Mouse (Mus musculus): ENCODE results near the gene Ankrd37. TPM values are rescaled to one million over a fixed set of nuclear protein-coding genes. Genes with fewer than 3 reads are reported as not detected.

Gene Ankrd37
- polyA plus RNA-seq, 1 experiment from 2014 or later: 24.5 TPM

DNA sequence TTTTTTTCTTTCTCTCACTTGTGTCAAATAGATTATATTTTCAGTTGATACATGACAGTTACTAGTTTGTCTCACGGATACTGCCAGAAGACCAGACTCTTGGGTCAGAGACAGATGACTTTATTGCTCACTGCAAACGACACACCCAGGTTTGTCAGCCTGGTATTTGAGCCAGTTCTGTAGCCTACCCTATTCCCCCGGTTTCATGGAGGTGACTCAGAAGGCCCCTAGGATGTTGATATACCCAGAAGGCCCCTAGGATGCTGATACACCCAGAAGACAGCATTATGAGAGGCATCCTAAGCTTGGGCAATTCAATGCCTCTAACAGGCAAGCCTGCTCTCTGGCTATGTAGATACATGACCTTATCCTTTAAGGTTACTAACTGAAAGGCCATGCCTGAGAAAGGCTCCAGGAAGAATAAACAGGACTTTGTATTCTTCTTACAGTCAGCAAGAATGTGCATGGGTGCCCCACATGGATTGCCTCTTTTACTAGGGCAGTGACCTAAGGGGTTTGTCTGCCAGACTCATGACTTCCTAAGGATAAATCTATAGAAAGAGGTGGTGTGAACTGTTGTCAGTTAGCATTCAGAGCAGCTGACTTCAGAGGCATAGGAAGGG, 1.7 kb upstream of the Ankrd37 start:
- Histone ChIP-seq H3K9ac (replicated peaks; ENCODE audit: low read length) (no peak overlapping the region), H3K27me3 (ENCODE audit: insufficient read depth, low read length) (no peaks in the 10 kb centered on the region), H3K36me3 (ENCODE audit: insufficient read depth, low read length) (no peaks in the 10 kb centered on the region), H3K4me1 (ENCODE audit: insufficient read depth, low read length) (peaks cover 8% of the 10 kb centered on the region; the same call in 1 of the 2 replicates), H3K27ac (ENCODE audit: low read length) (no peak overlapping the region), H3K4me2 (replicated peaks; ENCODE audit: low read depth, low read length) (no peak overlapping the region), H3K9me3 (ENCODE audit: low read length) (peaks cover 3% of the 10 kb centered on the region; the same call in 1 of the 2 replicates), H3K4me3 (ENCODE audit: low read length) (no peak overlapping the region)
- ATAC-seq (ENCODE audit: low FRiP score, low TSS enrichment): no peak
- WGBS: 46% methylated on average over 3 of the region's 3 CpGs

DNA sequence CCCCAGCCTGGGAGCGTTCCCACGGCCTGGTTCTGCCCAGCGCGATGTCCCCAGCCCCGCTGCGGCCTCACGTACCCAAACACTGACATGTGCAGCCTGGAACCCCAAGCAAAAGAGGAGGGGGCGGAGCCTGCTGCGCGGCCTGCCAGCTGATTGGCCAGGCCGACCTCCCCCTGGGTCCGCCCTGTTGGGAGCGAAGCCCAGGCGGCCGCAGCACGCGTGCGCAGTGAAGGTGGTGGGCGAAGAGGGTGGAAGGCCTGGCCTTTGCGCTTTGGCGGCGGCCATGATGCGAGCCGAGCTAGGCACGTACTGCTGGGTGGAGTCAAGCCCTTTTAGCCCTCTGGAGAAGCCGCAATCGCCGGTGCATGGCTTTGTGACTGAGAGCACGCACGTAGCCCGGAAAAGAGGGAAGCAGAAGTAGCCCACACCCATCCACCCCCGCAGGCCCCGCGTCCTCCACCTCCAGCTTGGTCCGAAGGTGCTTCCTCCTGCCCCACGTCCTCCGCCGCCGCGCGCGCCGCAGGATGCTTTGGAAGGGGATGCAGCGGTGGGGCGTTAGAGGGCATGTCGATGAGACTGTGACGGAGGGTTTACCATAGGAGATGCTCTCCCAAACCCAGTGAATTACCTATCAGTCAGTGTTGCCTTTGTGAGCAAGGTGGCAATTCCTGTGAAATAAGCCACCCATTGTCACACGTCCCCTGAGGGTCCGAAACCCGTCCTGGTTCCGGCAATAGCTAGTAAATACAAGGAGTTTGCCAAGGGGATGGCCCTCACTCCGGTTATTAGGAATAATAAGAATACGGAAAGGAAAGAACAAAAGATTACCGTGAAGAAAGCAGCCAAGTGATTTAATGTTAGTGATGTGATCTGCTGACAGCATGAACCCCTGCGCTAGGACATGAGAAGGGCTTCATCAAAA, 5.5 kb downstream of the Ankrd37 start:
- no peaks in the 10 kb centered on the region for H3K9me3 ChIP-seq (ENCODE audit: low read length)
- WGBS: 5% methylated on average over 55 of the region's 55 CpGs
- H3K27ac ChIP-seq (ENCODE audit: low read length): peak overlapping the region; percentile 99
- peak overlapping the region; percentile 90 for H3K9ac ChIP-seq (replicated peaks; ENCODE audit: low read length)
- H3K36me3 ChIP-seq (ENCODE audit: insufficient read depth, low read length): peaks cover 15% of the 10 kb centered on the region
- ATAC-seq (ENCODE audit: low FRiP score, low TSS enrichment): peak; percentile 99
- peak overlapping the region; percentile 58 for H3K4me3 ChIP-seq (ENCODE audit: low read length)
- no peaks in the 10 kb centered on the region for H3K27me3 ChIP-seq (ENCODE audit: insufficient read depth, low read length)
- peaks cover 13% of the 10 kb centered on the region; the same call in 1 of the 2 replicates for H3K4me1 ChIP-seq (ENCODE audit: insufficient read depth, low read length)
- peak overlapping the region; percentile 88 for H3K4me2 ChIP-seq (replicated peaks; ENCODE audit: low read depth, low read length)

DNA sequence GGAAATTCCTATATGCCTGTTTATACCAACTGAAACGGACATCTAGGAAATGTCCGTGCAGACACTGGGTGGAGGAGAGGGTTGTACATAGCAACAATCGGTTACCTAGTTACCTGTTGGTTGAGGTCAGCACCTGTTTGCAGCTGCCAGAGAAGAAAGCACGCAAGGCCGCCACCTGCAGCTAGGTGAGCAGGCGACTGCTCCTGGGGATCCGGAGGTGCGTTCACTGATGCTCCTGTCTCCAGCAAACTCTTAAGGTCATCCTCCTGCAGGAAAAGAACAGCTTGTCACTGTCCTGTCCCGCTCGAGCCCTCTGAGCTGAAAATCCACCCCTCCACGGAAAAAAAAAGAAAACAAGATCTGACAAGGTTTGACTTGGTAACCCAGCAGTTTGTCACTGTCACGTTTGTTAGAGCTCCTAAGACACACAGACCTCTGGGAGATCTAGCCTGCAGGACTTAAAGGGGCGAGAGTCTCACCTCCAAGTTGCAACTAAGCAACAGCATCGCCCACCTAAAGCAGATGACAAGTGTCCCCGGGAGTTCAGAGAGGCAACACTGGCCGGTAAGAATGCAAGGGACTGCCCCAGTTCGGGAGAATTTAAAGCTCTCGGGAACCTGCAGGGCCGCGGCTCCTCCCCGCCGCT, 6.2 kb downstream of the Ankrd37 start, which contains the start of gene Lrp2bp:
Gene Lrp2bp, plus strand, starts transcription at position 166 of the 646 bp plus-strand sequence.
- Histone ChIP-seq H3K9me3 (ENCODE audit: low read length) (no peaks in the 10 kb centered on the region), H3K27ac (ENCODE audit: low read length) (peak within 1 kb of the TSS; percentile 99), H3K27me3 (ENCODE audit: insufficient read depth, low read length) (no peaks in the 10 kb centered on the region), H3K9ac (replicated peaks; ENCODE audit: low read length) (peak within 1 kb of the TSS; percentile 90), H3K4me1 (ENCODE audit: insufficient read depth, low read length) (peaks cover 13% of the 10 kb centered on the region; the same call in 1 of the 2 replicates), H3K36me3 (ENCODE audit: insufficient read depth, low read length) (peaks cover 18% of the 10 kb centered on the region), H3K4me3 (ENCODE audit: low read length) (peak within 1 kb of the TSS; percentile 58), H3K4me2 (replicated peaks; ENCODE audit: low read depth, low read length) (peak within 1 kb of the TSS; percentile 88)
- peak; percentile 1; the same call in 1 of the 2 replicates for ATAC-seq (ENCODE audit: low FRiP score, low TSS enrichment)
- WGBS: 2% methylated on average over 22 of the region's 22 CpGs

DNA sequence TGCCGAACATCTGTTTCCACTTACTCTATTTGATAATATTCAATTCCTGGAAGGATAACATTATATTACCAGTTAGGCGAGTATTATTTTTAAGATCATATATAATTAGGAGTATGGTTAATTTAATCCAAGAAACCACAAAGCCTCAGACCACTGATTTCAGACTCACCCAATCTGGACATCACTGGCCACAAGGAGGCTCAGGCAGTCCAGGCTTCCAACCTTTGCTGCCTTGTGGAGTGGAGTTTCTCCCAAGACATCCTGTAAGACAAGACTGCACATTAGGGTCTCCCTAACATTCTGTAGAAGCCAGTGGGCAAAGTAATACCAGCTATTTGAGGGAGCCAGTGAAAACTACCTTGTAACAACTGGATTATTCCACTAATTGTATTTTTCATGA, 7.3 kb downstream of the Ankrd37 start:
- no peak overlapping the region for H3K9ac ChIP-seq (replicated peaks; ENCODE audit: low read length)
- WGBS: 81% methylated on average over 2 of the region's 2 CpGs
- no peaks in the 10 kb centered on the region for H3K9me3 ChIP-seq (ENCODE audit: low read length)
- H3K4me3 ChIP-seq (ENCODE audit: low read length): no peak overlapping the region
- H3K4me1 ChIP-seq (ENCODE audit: insufficient read depth, low read length): peaks cover 13% of the 10 kb centered on the region; the same call in 1 of the 2 replicates
- H3K4me2 ChIP-seq (replicated peaks; ENCODE audit: low read depth, low read length): peak overlapping the region; percentile 27; the same call in 1 of the 2 replicates
- H3K27me3 ChIP-seq (ENCODE audit: insufficient read depth, low read length): no peaks in the 10 kb centered on the region
- H3K27ac ChIP-seq (ENCODE audit: low read length): no peak overlapping the region
- peaks cover 25% of the 10 kb centered on the region for H3K36me3 ChIP-seq (ENCODE audit: insufficient read depth, low read length)
- ATAC-seq (ENCODE audit: low FRiP score, low TSS enrichment): no peak

DNA sequence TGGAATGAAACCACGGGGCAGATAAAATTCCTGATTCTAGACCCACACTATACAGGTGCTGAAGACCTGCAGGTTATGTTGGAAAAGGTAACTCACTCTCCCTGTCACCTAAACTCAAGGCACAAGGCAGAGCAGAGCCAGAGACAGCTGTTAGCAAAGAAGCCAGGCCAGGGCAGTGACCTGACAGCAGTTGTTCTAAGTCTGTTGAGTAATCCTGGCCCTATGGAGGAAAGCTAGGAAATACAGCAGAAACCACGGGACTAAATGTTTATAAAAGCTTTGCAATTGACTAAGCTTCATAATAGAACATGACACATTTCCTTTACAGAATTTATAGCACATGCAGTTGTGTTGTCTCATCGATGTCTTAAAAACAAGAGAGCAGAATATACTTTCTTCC, 9.9 kb downstream of the Ankrd37 start:
- no peak for ATAC-seq (ENCODE audit: low FRiP score, low TSS enrichment)
- H3K9me3 ChIP-seq (ENCODE audit: low read length): no peaks in the 10 kb centered on the region
- H3K4me3 ChIP-seq (ENCODE audit: low read length): no peak overlapping the region
- H3K9ac ChIP-seq (replicated peaks; ENCODE audit: low read length): no peak overlapping the region
- H3K27ac ChIP-seq (ENCODE audit: low read length): no peak overlapping the region
- H3K4me1 ChIP-seq (ENCODE audit: insufficient read depth, low read length): peaks cover 11% of the 10 kb centered on the region; the same call in 1 of the 2 replicates
- 83% methylated on average over 3 of the region's 3 CpGs for WGBS
- H3K27me3 ChIP-seq (ENCODE audit: insufficient read depth, low read length): no peaks in the 10 kb centered on the region
- H3K4me2 ChIP-seq (replicated peaks; ENCODE audit: low read depth, low read length): no peak overlapping the region
- H3K36me3 ChIP-seq (ENCODE audit: insufficient read depth, low read length): peaks cover 25% of the 10 kb centered on the region

- no peaks in the 10 kb centered on the region for H3K27me3 ChIP-seq (ENCODE audit: insufficient read depth, low read length)
- H3K4me2 ChIP-seq (replicated peaks; ENCODE audit: low read depth, low read length): no peak overlapping the region
- H3K9ac ChIP-seq (replicated peaks; ENCODE audit: low read length): no peak overlapping the region
- H3K4me1 ChIP-seq (ENCODE audit: insufficient read depth, low read length): peaks cover 7% of the 10 kb centered on the region; the same call in 1 of the 2 replicates
- no peak overlapping the region for H3K4me3 ChIP-seq (ENCODE audit: low read length)
- no peak for ATAC-seq (ENCODE audit: low FRiP score, low TSS enrichment)
- H3K36me3 ChIP-seq (ENCODE audit: insufficient read depth, low read length): peaks cover 25% of the 10 kb centered on the region
- no peaks in the 10 kb centered on the region for H3K9me3 ChIP-seq (ENCODE audit: low read length)
- 98% methylated on average over 2 of the region's 2 CpGs for WGBS
- no peak overlapping the region for H3K27ac ChIP-seq (ENCODE audit: low read length)
Measured at GRCm38 (mm10) chr8:45994111-45994510, 11.4 kb downstream of the Ankrd37 start.

- Histone ChIP-seq H3K36me3 (ENCODE audit: insufficient read depth, low read length) (peaks cover 25% of the 10 kb centered on the region), H3K4me1 (ENCODE audit: insufficient read depth, low read length) (no peaks in the 10 kb centered on the region), H3K9me3 (ENCODE audit: low read length) (no peaks in the 10 kb centered on the region), H3K4me2 (replicated peaks; ENCODE audit: low read depth, low read length) (no peak overlapping the region), H3K4me3 (ENCODE audit: low read length) (no peak overlapping the region), H3K27me3 (ENCODE audit: insufficient read depth, low read length) (no peaks in the 10 kb centered on the region), H3K27ac (ENCODE audit: low read length) (no peak overlapping the region), H3K9ac (replicated peaks; ENCODE audit: low read length) (no peak overlapping the region)
- WGBS: 91% methylated on average over 4 of the region's 4 CpGs
- ATAC-seq (ENCODE audit: low FRiP score, low TSS enrichment): no peak
Measured at GRCm38 (mm10) chr8:45990631-45991310, 14.7 kb downstream of the Ankrd37 start.

DNA sequence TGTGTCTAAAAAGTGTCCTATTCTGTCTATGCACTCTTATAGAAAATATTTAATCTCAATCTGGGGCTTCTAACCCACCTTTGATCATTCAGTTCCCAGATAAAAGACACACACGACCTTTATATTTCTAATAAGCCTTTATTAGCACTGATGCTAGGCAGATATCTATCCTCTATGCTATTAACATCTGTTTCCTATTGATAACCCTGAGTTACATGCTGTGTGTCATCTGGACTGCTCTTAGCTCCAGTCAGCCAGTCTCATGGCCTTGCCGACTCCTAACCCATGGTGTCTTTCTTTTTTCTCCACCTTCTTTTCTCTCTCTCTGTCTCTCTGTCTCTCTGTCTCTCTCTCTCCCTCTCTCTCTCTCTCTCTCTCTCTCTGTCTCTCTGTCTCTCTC, 17.3 kb downstream of the Ankrd37 start:
- Histone ChIP-seq H3K36me3 (ENCODE audit: insufficient read depth, low read length) (peaks cover 10% of the 10 kb centered on the region), H3K9ac (replicated peaks; ENCODE audit: low read length) (no peak overlapping the region), H3K4me2 (replicated peaks; ENCODE audit: low read depth, low read length) (no peak overlapping the region), H3K4me1 (ENCODE audit: insufficient read depth, low read length) (no peaks in the 10 kb centered on the region), H3K27me3 (ENCODE audit: insufficient read depth, low read length) (no peaks in the 10 kb centered on the region), H3K9me3 (ENCODE audit: low read length) (no peaks in the 10 kb centered on the region), H3K4me3 (ENCODE audit: low read length) (no peak overlapping the region), H3K27ac (ENCODE audit: low read length) (no peak overlapping the region)
- 79% methylated on average over 2 of the region's 2 CpGs for WGBS
- no peak for ATAC-seq (ENCODE audit: low FRiP score, low TSS enrichment)

DNA sequence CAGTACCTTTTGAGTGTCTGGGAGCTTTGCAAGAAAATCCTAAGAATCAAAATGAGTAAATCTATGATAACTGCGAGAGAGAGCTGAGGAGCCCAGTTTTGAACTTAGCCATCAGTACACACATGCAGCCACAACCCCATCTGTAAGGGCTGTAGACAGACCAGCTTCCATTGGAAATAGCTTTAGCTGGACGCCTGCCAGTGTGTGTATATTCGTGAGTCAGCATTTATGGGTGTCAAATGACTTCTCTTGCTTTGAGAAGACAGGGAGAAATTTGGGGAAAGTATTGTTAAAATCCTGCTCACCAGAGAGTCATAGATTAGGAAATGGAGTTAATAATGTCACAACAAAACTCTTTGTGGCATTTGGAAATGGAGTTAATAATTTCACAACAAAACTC, 18.8 kb downstream of the Ankrd37 start:
- Histone ChIP-seq H3K36me3 (ENCODE audit: insufficient read depth, low read length) (peaks cover 21% of the 10 kb centered on the region), H3K27ac (ENCODE audit: low read length) (no peak overlapping the region), H3K4me1 (ENCODE audit: insufficient read depth, low read length) (no peaks in the 10 kb centered on the region), H3K4me2 (replicated peaks; ENCODE audit: low read depth, low read length) (no peak overlapping the region), H3K9ac (replicated peaks; ENCODE audit: low read length) (no peak overlapping the region), H3K9me3 (ENCODE audit: low read length) (no peaks in the 10 kb centered on the region), H3K27me3 (ENCODE audit: insufficient read depth, low read length) (no peaks in the 10 kb centered on the region), H3K4me3 (ENCODE audit: low read length) (no peak overlapping the region)
- 74% methylated on average over 3 of the region's 3 CpGs for WGBS
- no peak for ATAC-seq (ENCODE audit: low FRiP score, low TSS enrichment)
